Mouse (Mus musculus) intestine, embryonic 14.5 days (tissue): ENCODE results near the gene Tex101. TPM values are rescaled to one million over a fixed set of nuclear protein-coding genes. Genes with fewer than 3 reads are reported as not detected.
"Not testable (repeated sequence)": the region's sequence is repeated elsewhere in the genome, so short reads cannot be mapped to it uniquely, and the experiment has no call there.

Experiments used
- ATAC-seq: fragments of 200-750 bp; cut with Nextera tagmentation; replicated peaks from 2 replicates; pipeline ENCODE4 v1.8.0; 2017; ENCODE audit warnings: low read depth, moderate number of reproducible peaks, moderate TSS enrichment, moderate library complexity; ENCODE audit not compliant: low FRiP score, low TSS enrichment
- DNase-seq: peaks from one replicate; pipeline ENCODE4 v3.0.0-alpha.2; 2018; ENCODE audit warnings: low spot score
- H3K27ac ChIP-seq: fragments of 300-500 bp; sonication (generic); 2 replicates; pipeline ENCODE4 v1.5.1; 2014; ENCODE audit warnings: low read depth, mild to moderate bottlenecking, control low read depth
- H3K27me3 ChIP-seq: fragments of 300-500 bp; sonication (generic); replicated peaks from 2 replicates; pipeline ENCODE4 v1.6.1; 2014; ENCODE audit warnings: low read length, control low read depth; ENCODE audit not compliant: control insufficient read depth, insufficient read depth
- H3K36me3 ChIP-seq: fragments of 300-500 bp; sonication (generic); 2 replicates; pipeline ENCODE4 v1.6.1; 2014; ENCODE audit warnings: low read length, control low read depth; ENCODE audit not compliant: control insufficient read depth, insufficient read depth
- H3K4me1 ChIP-seq: fragments of 300-500 bp; sonication (generic); replicated peaks from 2 replicates; pipeline ENCODE4 v1.6.1; 2014; ENCODE audit warnings: low read length, control low read depth, mixed read lengths; ENCODE audit not compliant: control insufficient read depth, insufficient read depth
- H3K4me2 ChIP-seq: fragments of 300-500 bp; sonication (generic); 2 replicates; pipeline ENCODE4 v1.6.1; 2014; ENCODE audit warnings: low read length
- H3K4me3 ChIP-seq: fragments of 300-500 bp; sonication (generic); 2 replicates; pipeline ENCODE4 v1.5.1; 2014; ENCODE audit warnings: low read depth, low read length, control low read depth, mixed read lengths
- H3K9ac ChIP-seq: fragments of 300-500 bp; sonication (generic); 2 replicates; pipeline ENCODE4 v1.6.1; 2014; ENCODE audit warnings: mild to moderate bottlenecking, low read length
- H3K9me3 ChIP-seq: fragments of 300-500 bp; sonication (generic); 2 replicates; pipeline ENCODE4 v1.6.1; 2016; ENCODE audit warnings: low read length, control low read depth; ENCODE audit not compliant: control insufficient read depth
- WGBS: fragments of 180-500 bp; shearing (Covaris S2); extraction: QIAGEN DNeasy Blood & Tissue Kit; methylation state at CpG from one replicate; pipeline ENCODE4 v1.1.7; 2014; 5-methylcytosine and 5-hydroxymethylcytosine counted together
- polyA plus RNA-seq: library from polyadenylated mRNA; unstranded; fragments of >200 nt; fragmentation: Nextera tagmentation; extraction: Ambion mirVana; gene quantifications from 2 replicates; pipeline ENCODE4 v1.2.1, GENCODE M21; 2014

Gene Tex101
- polyA plus RNA-seq, 1 experiment from 2014 or later, result not detected

DNA sequence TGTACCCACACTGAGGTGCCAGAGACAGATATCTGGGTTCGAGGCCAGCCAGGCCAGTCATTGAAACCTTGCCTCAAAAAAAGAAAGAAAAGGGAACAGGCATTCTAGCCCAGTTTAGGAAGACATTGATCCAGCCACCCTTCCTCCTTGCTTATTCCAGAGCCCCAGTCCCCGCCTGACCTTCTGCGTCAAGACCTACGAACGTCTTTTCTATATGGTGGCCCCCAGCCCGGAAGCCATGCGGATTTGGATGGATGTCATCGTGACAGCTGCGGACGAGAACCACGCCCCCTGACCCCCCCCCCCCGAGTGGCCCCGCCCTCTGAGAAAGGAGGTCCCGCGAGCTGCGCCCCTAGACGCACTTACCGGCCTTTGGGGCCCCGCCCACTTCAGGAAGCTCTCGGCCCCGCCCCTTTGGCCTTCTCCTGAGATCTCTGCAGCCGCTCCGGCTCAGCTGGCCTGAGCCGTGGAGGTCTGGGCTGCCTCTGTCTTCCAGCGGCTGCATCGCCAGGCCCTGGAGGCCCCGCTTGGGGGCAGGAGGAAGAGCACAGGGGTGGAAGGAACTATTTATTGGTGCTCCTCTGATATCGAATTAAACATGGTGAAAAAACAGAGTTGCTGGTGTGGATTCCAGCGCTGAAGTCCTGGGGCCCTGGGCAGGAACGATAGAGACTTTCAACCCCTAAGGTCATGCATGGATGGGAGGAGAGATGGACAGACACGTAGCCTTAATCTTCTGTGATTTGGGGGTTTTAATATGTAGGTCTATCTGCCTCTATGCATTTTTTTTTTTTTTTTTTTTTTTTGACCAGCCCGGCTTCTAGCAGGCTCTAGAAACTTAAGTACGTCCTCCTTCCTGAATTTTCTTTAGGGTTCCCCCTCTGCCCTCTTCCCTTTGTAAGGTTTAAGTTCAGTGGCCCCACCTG is 47.5 kb downstream of the Tex101 start:
- 0 out of 2 replicates have a peak, but pooled peaks cover 7% of the 10 kb centered on the region for H3K4me1 ChIP-seq
- peak; percentile 86 for ATAC-seq
- H3K27me3 ChIP-seq, result no peaks in the 10 kb centered on the region
- peaks cover 6% of the 10 kb centered on the region; the same call in 1 of the 2 replicates for H3K9me3 ChIP-seq
- peak overlapping the region; percentile 58 for H3K4me2 ChIP-seq
- peak overlapping the region; percentile 29 for H3K4me3 ChIP-seq
- 7% methylated on average over 33 of the region's 33 CpGs for WGBS
- peak overlapping the region; percentile 43 for H3K9ac ChIP-seq
- peak overlapping the region; percentile 57 for H3K27ac ChIP-seq
- peak; percentile 90 for DNase-seq
- H3K36me3 ChIP-seq, result 0 out of 2 replicates have a peak, but pooled peaks cover 4% of the 10 kb centered on the region

DNA sequence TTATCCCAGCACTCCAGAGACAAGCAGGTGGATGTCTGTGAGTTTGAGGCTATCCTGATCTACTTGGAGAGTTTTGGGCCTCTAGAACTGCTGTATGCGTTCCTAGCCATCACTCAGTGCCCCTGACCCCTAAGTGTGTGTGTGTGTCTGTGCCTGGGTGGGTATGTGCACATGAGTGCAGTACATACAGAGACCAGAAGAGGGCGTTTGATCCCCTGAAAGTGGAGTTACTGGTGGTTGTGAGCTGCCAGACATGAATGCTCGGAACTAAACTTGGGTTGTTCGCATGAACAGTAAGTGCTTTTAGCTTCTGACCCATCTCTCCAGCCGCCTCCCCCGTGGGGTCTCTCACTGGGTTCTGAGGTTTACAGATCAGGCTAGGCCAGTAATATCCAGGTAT is 53.5 kb downstream of the Tex101 start:
- Histone ChIP-seq H3K27ac (no peak overlapping the region), H3K4me3 (no peak overlapping the region), H3K36me3 (0 out of 2 replicates have a peak, but pooled peaks cover 4% of the 10 kb centered on the region), H3K4me1 (no peaks in the 10 kb centered on the region), H3K9ac (no peak overlapping the region), H3K27me3 (no peaks in the 10 kb centered on the region), H3K4me2 (no peak overlapping the region), H3K9me3 (no peaks in the 10 kb centered on the region)
- 83% methylated on average over 6 of the region's 6 CpGs for WGBS
- ATAC-seq, result no peak
- DNase-seq, result no peak

DNA sequence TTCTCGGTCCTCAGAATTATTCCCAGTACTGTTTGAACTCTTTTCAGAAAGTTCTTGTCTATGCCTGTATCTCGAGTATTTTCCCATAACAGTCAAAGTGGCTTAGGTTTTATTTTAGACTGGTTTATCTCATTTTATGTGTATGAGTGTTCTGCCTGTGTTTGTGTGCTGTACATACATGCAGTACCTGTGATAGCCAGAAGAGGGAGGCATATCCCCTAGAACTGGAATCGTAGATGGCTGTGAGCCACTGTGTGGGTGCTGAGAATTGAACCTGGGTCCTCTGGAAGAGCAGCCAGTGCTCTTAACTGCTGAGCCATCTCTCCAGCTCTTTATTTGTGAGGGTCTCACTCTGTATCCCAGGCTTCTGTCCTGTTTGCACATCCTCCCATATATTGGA is 55.3 kb downstream of the Tex101 start:
- 83% methylated on average over 3 of the region's 3 CpGs for WGBS
- H3K27ac ChIP-seq, result no peak overlapping the region
- ATAC-seq, result no peak
- H3K36me3 ChIP-seq, result 0 out of 2 replicates have a peak, but pooled peaks cover 4% of the 10 kb centered on the region
- H3K9me3 ChIP-seq, result no peaks in the 10 kb centered on the region
- no peak for DNase-seq
- H3K9ac ChIP-seq, result no peak overlapping the region
- no peak overlapping the region for H3K4me3 ChIP-seq
- H3K27me3 ChIP-seq, result no peaks in the 10 kb centered on the region
- H3K4me2 ChIP-seq, result no peak overlapping the region
- H3K4me1 ChIP-seq, result no peaks in the 10 kb centered on the region

DNA sequence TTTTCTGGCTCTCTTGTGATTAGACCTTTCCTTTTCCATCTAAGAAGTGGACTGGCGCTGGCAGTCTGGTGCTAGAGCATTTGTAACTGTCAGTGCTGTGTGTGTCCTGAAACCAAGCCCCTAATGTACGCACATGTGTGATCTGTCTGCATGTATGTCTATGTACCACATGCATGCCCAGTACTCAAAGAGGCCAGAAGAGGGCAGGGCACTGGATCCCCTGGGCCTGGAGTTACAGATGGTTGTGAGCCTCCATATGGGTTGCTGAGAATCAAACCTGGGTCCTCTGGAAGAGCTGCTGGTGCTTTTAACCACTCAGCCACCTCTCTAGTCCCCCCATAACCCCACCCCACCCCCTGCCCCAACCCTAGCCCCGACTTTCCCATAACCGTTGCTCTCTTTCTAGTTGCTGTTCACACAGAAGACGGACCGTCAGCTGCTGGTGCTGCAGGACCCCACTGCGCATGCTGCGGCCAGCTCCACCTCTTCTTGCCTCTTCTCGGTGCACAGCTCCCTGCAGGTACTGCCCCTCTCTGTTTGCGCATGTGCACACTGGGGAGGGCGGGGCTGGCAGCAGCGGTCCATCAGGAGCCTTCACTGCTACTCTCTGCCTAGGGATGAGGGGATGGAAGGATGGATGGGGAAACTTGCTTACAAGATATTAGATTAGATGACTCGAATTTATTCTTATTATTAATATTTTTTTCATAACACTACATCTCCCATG is 56.6 kb downstream of the Tex101 start:
- Histone ChIP-seq H3K27me3 (no peaks in the 10 kb centered on the region), H3K27ac (no peak overlapping the region), H3K9ac (no peak overlapping the region), H3K4me3 (no peak overlapping the region), H3K4me1 (no peaks in the 10 kb centered on the region), H3K9me3 (no peaks in the 10 kb centered on the region), H3K36me3 (0 out of 2 replicates have a peak, but pooled peaks cover 4% of the 10 kb centered on the region), H3K4me2 (no peak overlapping the region)
- DNase-seq, result no peak
- WGBS, result 63% methylated on average over 13 of the region's 13 CpGs
- ATAC-seq, result no peak

DNA sequence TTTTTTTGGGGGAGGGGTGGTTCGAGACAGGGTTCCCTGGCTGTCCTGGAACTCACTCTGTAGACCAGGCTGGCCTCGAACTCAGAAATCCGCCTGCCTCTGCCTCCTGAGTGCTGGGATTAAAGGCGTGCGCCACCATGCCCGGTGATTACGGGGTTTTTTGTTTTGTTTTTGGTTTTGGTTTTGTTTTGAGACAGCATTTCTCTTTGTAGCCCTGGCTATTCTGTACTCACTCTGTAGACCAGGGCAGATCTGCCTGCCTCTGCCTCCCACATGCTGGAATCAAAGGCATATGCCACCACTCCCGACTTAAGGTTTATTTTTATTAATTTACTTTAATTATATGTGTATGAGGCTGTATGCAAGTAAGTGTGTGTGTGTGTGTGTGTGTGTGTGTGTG is 58.1 kb downstream of the Tex101 start:
- not testable (repeated sequence) for H3K27ac ChIP-seq, H3K36me3 ChIP-seq, H3K9ac ChIP-seq, ATAC-seq, H3K9me3 ChIP-seq, H3K4me2 ChIP-seq, H3K27me3 ChIP-seq, DNase-seq, H3K4me3 ChIP-seq, H3K4me1 ChIP-seq
- 88% methylated on average over 8 of the region's 8 CpGs for WGBS

Other genes starting within 250 kb of the Tex101 start
- gene Irgc1, start 224.4 kb downstream of the Tex101 start, polyA plus RNA-seq, result not detected in 2 replicates
- 10.0 and 10.7 TPM in 2 replicates for gene Plaur, start 214.2 kb downstream of the Tex101 start, polyA plus RNA-seq
- 0.64 and 1.7 TPM in 2 replicates for gene Cadm4, start 194.7 kb downstream of the Tex101 start, polyA plus RNA-seq
- 30.3 and 33.7 TPM in 2 replicates for gene Zfp428, start 169.7 kb downstream of the Tex101 start, polyA plus RNA-seq
- gene AC161166.1, start 164.2 kb downstream of the Tex101 start, polyA plus RNA-seq, result 0.40 and 0.46 TPM in 2 replicates
- 6.3 and 7.3 TPM in 2 replicates for gene Irgq, start 146.0 kb downstream of the Tex101 start, polyA plus RNA-seq
- not detected in 2 replicates for gene Pinlyp, start 130.6 kb downstream of the Tex101 start, polyA plus RNA-seq
- 91.5 and 108 TPM in 2 replicates for gene Xrcc1, start 130.4 kb downstream of the Tex101 start, polyA plus RNA-seq
- 42.9 and 46.5 TPM in 2 replicates for gene Ethe1, start 89.1 kb downstream of the Tex101 start, polyA plus RNA-seq
- gene Zfp575, start 89.0 kb downstream of the Tex101 start, polyA plus RNA-seq, result 3.1 and 3.6 TPM in 2 replicates
- 0.31 and 0.38 TPM in 2 replicates for gene Phldb3, start 65.9 kb downstream of the Tex101 start, polyA plus RNA-seq
- 0.50 and 0.77 TPM in 2 replicates for gene Lypd3, start 40.1 kb downstream of the Tex101 start, polyA plus RNA-seq
- not detected in 2 replicates for gene BC049730, start 32.6 kb upstream of the Tex101 start, polyA plus RNA-seq
- gene Gm4763, start 50.2 kb upstream of the Tex101 start, polyA plus RNA-seq, result not detected in 2 replicates
- gene Cd177, start 83.6 kb upstream of the Tex101 start, polyA plus RNA-seq, result 0.11 and 0.50 TPM in 2 replicates
- gene Ceacam10, start 100.5 kb upstream of the Tex101 start, polyA plus RNA-seq, result not detected in 2 replicates
- 14.2 and 16.7 TPM in 2 replicates for gene Gm9844, start 185.5 kb upstream of the Tex101 start, polyA plus RNA-seq
- not detected in 2 replicates for gene Lypd4, start 193.3 kb upstream of the Tex101 start, polyA plus RNA-seq
- gene Dmrtc2, start 193.4 kb upstream of the Tex101 start, polyA plus RNA-seq, result not detected in 2 replicates
- 3,468 and 3,555 TPM in 2 replicates for gene Rps19, start 207.7 kb upstream of the Tex101 start, polyA plus RNA-seq
- 0.28 and 0.32 TPM in 2 replicates for gene Cd79a, start 220.7 kb upstream of the Tex101 start, polyA plus RNA-seq
- gene Arhgef1, start 226.2 kb upstream of the Tex101 start, polyA plus RNA-seq, result 80.6 and 85.3 TPM in 2 replicates